Mouse (Mus musculus): ENCODE results near the gene Smyd2.

DNA sequence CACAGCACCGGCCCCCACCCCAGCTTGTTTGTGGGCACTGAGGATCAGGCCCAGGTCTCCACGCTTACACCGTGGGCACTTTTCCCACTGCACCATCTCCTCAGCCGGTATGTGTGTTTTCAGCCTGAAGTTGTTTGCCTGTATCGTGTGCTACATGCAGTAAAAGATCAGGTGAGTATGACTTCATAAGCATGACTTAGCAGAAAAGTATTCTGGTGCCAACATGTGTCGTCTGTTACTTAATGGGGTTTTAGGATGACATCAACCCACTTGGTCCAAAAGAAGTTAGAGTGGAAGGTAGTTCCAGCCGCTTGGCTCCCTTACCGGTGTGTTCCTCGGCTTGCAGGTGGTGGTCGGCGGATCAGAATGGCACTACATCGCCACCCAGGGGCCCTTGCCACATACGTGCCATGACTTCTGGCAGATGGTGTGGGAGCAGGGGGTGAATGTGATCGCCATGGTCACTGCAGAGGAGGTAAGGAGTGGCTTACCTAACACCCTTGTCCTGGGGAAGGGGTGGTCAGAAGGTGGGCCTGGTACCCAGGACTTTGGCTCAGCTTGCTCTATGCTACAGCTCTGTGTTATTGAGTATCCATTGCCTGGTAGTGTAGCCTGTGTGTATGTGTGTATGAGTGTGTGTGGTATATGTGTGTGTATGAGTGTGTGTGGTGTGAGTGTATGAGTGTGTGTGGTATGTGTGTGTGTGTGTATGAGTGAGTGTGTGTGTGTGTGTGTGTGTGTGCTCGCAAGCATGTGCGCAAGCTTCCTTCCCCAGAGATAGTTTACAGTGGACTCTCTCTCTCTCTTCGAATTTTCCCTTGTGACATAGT lies 61.8 kb downstream of the Smyd2 start:
- TF ChIP-seq CTCF (IDR thresholded peaks at IDR 0.05; ENCODE audit: insufficient read depth, low read depth, low read length): no peak
- TF ChIP-seq POLR2A (IDR thresholded peaks at IDR 0.05; ENCODE audit: insufficient read depth, low read depth, low read length): no peak
